Mouse (Mus musculus): ENCODE data around the gene Tmed1. TPM values are rescaled to one million over a fixed set of nuclear protein-coding genes. Genes with fewer than 3 reads are reported as not detected.
"Not testable (repeated sequence)": the region's sequence is repeated elsewhere in the genome, so short reads cannot be mapped to it uniquely, and the experiment has no call there.

The Tmed1 gene
- total RNA-seq, 2 experiments from 2014 or later: 44.8 to 46.7 TPM

GRCm38 (mm10) chr9:21484065-21484464, 26.0 kb downstream of the Tmed1 start:
- intact Hi-C loops (cut with DNase I): no loop called here
- peak in 1 of 2 experiments; percentile 31 for DNase-seq

GRCm38 (mm10) chr9:21477707-21478106, 32.3 kb downstream of the Tmed1 start:
- intact Hi-C loops (cut with DNase I): no loop called here

GRCm38 (mm10) chr9:21472913-21473312, 37.1 kb downstream of the Tmed1 start:
- no peak for DNase-seq
- intact Hi-C loops (cut with DNase I): no loop called here

More at GRCm38 (mm10) chr9:21477707-21478106, 32.3 kb downstream of the Tmed1 start:
- no peak for DNase-seq

GRCm38 (mm10) chr9:21469032-21470024, 40.7 kb downstream of the Tmed1 start:
- peak; percentile 60 to 75 for DNase-seq
- intact Hi-C loops (cut with DNase I): loop anchor here (2.0 kb wide), 2 partner anchors 59 to 103 kb away; partner anchors contain the start of genes Ilf3 and Qtrt1

- DNase-seq; intact Hi-C loops (cut with DNase I): not testable (repeated sequence)
These were observed 45.5 kb downstream of the Tmed1 start for GRCm38 (mm10) chr9:21464565-21464928.

- DNase-seq: peak; percentile 19 to 26
- intact Hi-C loops (cut with DNase I): loop anchor here (2.0 kb wide), 1 partner anchor 39 kb away; the partner anchor contains the start of gene Dnm2
These were observed 46.1 kb downstream of the Tmed1 start for GRCm38 (mm10) chr9:21463766-21464564.

- intact Hi-C loops (cut with DNase I): loop anchor here (2.0 kb wide), 1 partner anchor 38 kb away; the partner anchor contains the start of gene Dnm2
- peak; percentile 87 for DNase-seq
These were observed 46.9 kb downstream of the Tmed1 start for GRCm38 (mm10) chr9:21463138-21463590.

GRCm38 (mm10) chr9:21460400-21460940, 49.6 kb downstream of the Tmed1 start:
- DNase-seq: no peak
- intact Hi-C loops (cut with DNase I): no loop called here

- DNase-seq: no peak
- intact Hi-C loops (cut with DNase I): no loop called here
These were observed 51.2 kb downstream of the Tmed1 start for GRCm38 (mm10) chr9:21458821-21459220.

Small RNAs within 50 kb of the gene (microRNA-seq; reads per million reads assigned to microRNA genes)
- gene Mir199a-1: 0.47 to 2.8 reads per million in 2 experiments

Other genes starting within 250 kb of the Tmed1 start
- 10 to 100 TPM; 67.6 to 69.6 TPM for gene Atg4d, start 245.0 kb downstream of the Tmed1 start, total RNA-seq (2021)
- 10 to 100 TPM; 18.9 to 19.7 TPM for gene Kri1, start 222.3 kb downstream of the Tmed1 start, total RNA-seq (2021)
- 10 to 100 TPM; 24.5 to 25.3 TPM for gene Cdkn2d, start 218.8 kb downstream of the Tmed1 start, total RNA-seq (2021)
- gene Ap1m2, start 197.9 kb downstream of the Tmed1 start, total RNA-seq (2021): not detected
- gene Slc44a2, start 189.6 kb downstream of the Tmed1 start, total RNA-seq (2021): 10 to 100 TPM; 86.7 to 95.4 TPM
- gene Ilf3, start 142.4 kb downstream of the Tmed1 start, total RNA-seq (2021): 10 to 100 TPM; 41.3 to 51.0 TPM
- 10 to 100 TPM; 10.6 to 11.5 TPM for gene Qtrt1, start 98.4 kb downstream of the Tmed1 start, total RNA-seq (2021)
- gene Dnm2, start 85.3 kb downstream of the Tmed1 start, total RNA-seq (2021): 10 to 100 TPM; 90.0 to 90.6 TPM
- 1 to 10 TPM; 1.1 to 1.5 TPM for gene AB124611, start 15.9 kb upstream of the Tmed1 start, total RNA-seq (2021)
- gene Carm1, start 36.6 kb upstream of the Tmed1 start, total RNA-seq (2021): 10 to 100 TPM; 65.9 to 66.1 TPM
- 10 to 100 TPM; 45.7 to 45.8 TPM for gene Timm29, start 82.5 kb upstream of the Tmed1 start, total RNA-seq (2021)
- 1 to 10 TPM; 6.8 to 7.9 TPM for gene Yipf2, start 82.6 kb upstream of the Tmed1 start, total RNA-seq (2021)
- gene Smarca4, start 105.9 kb upstream of the Tmed1 start, total RNA-seq (2021): 10 to 100 TPM; 55.6 to 59.8 TPM
- 10 to 100 TPM in 1 of 2 experiments, 1 to 10 TPM in 1; 8.5 to 10.7 TPM for gene Ldlr, start 213.2 kb upstream of the Tmed1 start, total RNA-seq (2021)